Mouse (Mus musculus) granulocyte monocyte progenitor cell, adult 5-6 weeks (primary cell): Measurements from ENCODE around the gene Rimbp2. TPM values are rescaled to one million over a fixed set of nuclear protein-coding genes. Genes with fewer than 3 reads are reported as not detected.

Source experiments
- total RNA-seq, 2 experiments: library from RNA; stranded (forward) in 1 of 2; stranded (reverse) in 1 of 2; fragments of 200-712, 200-1000 nt in 1 of 2; fragments of >200 nt in 1 of 2; fragmentation: Nextera tagmentation in 1 of 2; gene quantifications; 2 replicates each; pipeline ENCODE4 v1.2.3; 2014 to 2017

Rimbp2 gene
- total RNA-seq, 2 experiments from 2014 or later, result not detected

Other genes with a start within 250 kb of the Rimbp2 start
- gene Stx2, start 55.1 kb upstream of the Rimbp2 start, total RNA-seq (2014; fragmentation: Nextera tagmentation), result 7.5 and 23.0 TPM in 2 replicates
- gene Stx2, start 55.1 kb upstream of the Rimbp2 start, total RNA-seq (2017), result 10.9 and 12.6 TPM in 2 replicates
- gene Ran, start 66.6 kb upstream of the Rimbp2 start, total RNA-seq (2014; fragmentation: Nextera tagmentation), result 440 and 513 TPM in 2 replicates
- gene Ran, start 66.6 kb upstream of the Rimbp2 start, total RNA-seq (2017), result 599 and 620 TPM in 2 replicates
- 1.1 TPM in 1 of 2 replicates, not detected in the other for gene Adgrd1, start 143.3 kb upstream of the Rimbp2 start, total RNA-seq (2014; fragmentation: Nextera tagmentation)
- 0.34 and 0.62 TPM in 2 replicates for gene Adgrd1, start 143.3 kb upstream of the Rimbp2 start, total RNA-seq (2017)